Mouse (Mus musculus): Measurements from ENCODE around the gene Hbs1l. TPM values are rescaled to one million over a fixed set of nuclear protein-coding genes. Genes with fewer than 3 reads are reported as not detected.

Hbs1l gene
- total and polyA plus RNA-seq, 3 experiments: 103 to 115 TPM; not detected in 1

- Histone ChIP-seq H3K9ac (ENCODE audit: control insufficient read depth, low read depth, low read length, poor library complexity, severe bottlenecking) (peak overlapping the region; percentile 8; the same call in 1 of the 2 replicates), H3K79me2 (ENCODE audit: control insufficient read depth, insufficient read depth, low read length, poor library complexity) (no peaks in the 10 kb centered on the region), H3K4me1 (ENCODE audit: control insufficient read depth in 1 of 2, insufficient read depth in 2 of 2, low read length in 2 of 2) (peaks cover 38 to 42% of the 10 kb centered on the region in 2 experiments), H3K36me3 (ENCODE audit: control insufficient read depth in 1 of 2, insufficient read depth in 2 of 2, low read length in 2 of 2) (peaks cover 0 to 45% of the 10 kb centered on the region in 2 experiments; a peak in 2 of 4 replicates), H3K4me3 (ENCODE audit: control insufficient read depth in 1 of 2, insufficient read depth in 1 of 2, low read depth in 2 of 2, low read length in 2 of 2) (no peak overlapping the region), H3K9me3 (replicated peaks; ENCODE audit: insufficient read depth, low read length) (no peaks in the 10 kb centered on the region), H3K27ac (ENCODE audit: control insufficient read depth, low read depth, low read length) (peak overlapping the region; percentile 39), H3K27me3 (ENCODE audit: control insufficient read depth in 1 of 2, insufficient read depth in 2 of 2, low read length in 2 of 2) (no peaks in the 10 kb centered on the region)
- DNase-seq (ENCODE audit: low read depth, low spot score): peak; percentile 68
- TF ChIP-seq UBTF (IDR thresholded peaks at IDR 0.05; ENCODE audit: borderline replicate concordance, insufficient read depth, low read depth, low read length) (no peak), ZC3H11A (IDR thresholded peaks at IDR 0.05; ENCODE audit: low read depth, low read length) (no peak), CHD2 (IDR thresholded peaks at IDR 0.05; ENCODE audit: low read length) (no peak), POLR2AphosphoS2 (IDR thresholded peaks at IDR 0.05; ENCODE audit: low read length) (no peak), CHD1 (IDR thresholded peaks at IDR 0.05; ENCODE audit: low read depth, low read length) (no peak), MAFK (IDR thresholded peaks at IDR 0.05; ENCODE audit: borderline replicate concordance, low read depth, low read length) (no peak), KAT2A (conservative IDR thresholded peaks at IDR 0.05; ENCODE audit: low read depth, low read length) (no peak), MYB (IDR thresholded peaks at IDR 0.05; ENCODE audit: low read depth, low read length) (no peak), SMC3 (IDR thresholded peaks at IDR 0.05; ENCODE audit: low read depth, low read length) (peak; percentile 18), ZNF384 (IDR thresholded peaks at IDR 0.05; ENCODE audit: low read depth, low read length) (peak; percentile 83), TBP (IDR thresholded peaks at IDR 0.05; ENCODE audit: low read depth, low read length) (no peak), USF2 (IDR thresholded peaks at IDR 0.05; ENCODE audit: borderline replicate concordance in 1 of 2, insufficient read depth in 1 of 2, low read depth in 1 of 2, low read length in 2 of 2) (no peak), CTCF (IDR thresholded peaks at IDR 0.05 in 2 of 3, conservative IDR thresholded peaks at IDR 0.05 in 1 of 3; ENCODE audit: control insufficient read depth in 1 of 3, insufficient read depth in 1 of 3, low read depth in 2 of 3, low read length in 3 of 3, poor library complexity in 1 of 3, severe bottlenecking in 1 of 3) (peak in 2 of 3 experiments; percentile 25 to 54; a peak in 3 of 6 replicates), USF1 (IDR thresholded peaks at IDR 0.05; ENCODE audit: low read depth, low read length) (no peak), TCF12 (IDR thresholded peaks at IDR 0.05; ENCODE audit: low read depth, low read length) (peak; percentile 72), RCOR1 (IDR thresholded peaks at IDR 0.05; ENCODE audit: low read depth, low read length) (0 out of 2 replicates have a peak, but pooled peaks have one; percentile 32), MEF2A (IDR thresholded peaks at IDR 0.05; ENCODE audit: extremely low read depth, insufficient replicate concordance, low read depth, low read length, poor library complexity, severe bottlenecking) (no peak), MYC (IDR thresholded peaks at IDR 0.05; ENCODE audit: low read depth, low read length) (no peak), MAZ (IDR thresholded peaks at IDR 0.05; ENCODE audit: low read depth, low read length) (no peak), BHLHE40 (IDR thresholded peaks at IDR 0.05; ENCODE audit: borderline replicate concordance, low read depth, low read length) (no peak), POLR2A (IDR thresholded peaks at IDR 0.05; ENCODE audit: control insufficient read depth in 1 of 2, insufficient read depth in 1 of 2, low read depth in 1 of 2, low read length in 2 of 2, poor library complexity in 1 of 2) (no peak), TAL1 (IDR thresholded peaks at IDR 0.05; ENCODE audit: low read length) (no peak), SIN3A (IDR thresholded peaks at IDR 0.05; ENCODE audit: low read length) (peak; percentile 39; the same call in 1 of the 2 replicates), MXI1 (IDR thresholded peaks at IDR 0.05; ENCODE audit: low read depth, low read length) (no peak; the same call in 1 of the 2 replicates), MAX (IDR thresholded peaks at IDR 0.05; ENCODE audit: low read length) (no peak), ZKSCAN1 (IDR thresholded peaks at IDR 0.05; ENCODE audit: low read depth, low read length) (no peak), NELFE (IDR thresholded peaks at IDR 0.05; ENCODE audit: low read depth, low read length) (no peak), ETS1 (IDR thresholded peaks at IDR 0.05; ENCODE audit: low read depth, low read length) (peak; percentile 59), RAD21 (IDR thresholded peaks at IDR 0.05; ENCODE audit: low read depth, low read length) (peak; percentile 43), POLR2AphosphoS5 (IDR thresholded peaks at IDR 0.05; ENCODE audit: borderline replicate concordance, low read depth, low read length) (no peak), EP300 (IDR thresholded peaks at IDR 0.05; ENCODE audit: low read depth in 1 of 2, low read length in 2 of 2) (peak; percentile 66 to 74; a peak in 3 of 4 replicates), JUND (IDR thresholded peaks at IDR 0.05; ENCODE audit: low read depth, low read length) (no peak), E2F4 (IDR thresholded peaks at IDR 0.05; ENCODE audit: borderline replicate concordance, low read depth, low read length) (no peak), HCFC1 (IDR thresholded peaks at IDR 0.05; ENCODE audit: low read depth, low read length) (no peak), GABPA (IDR thresholded peaks at IDR 0.05; ENCODE audit: low read depth, low read length) (no peak), ELF1 (IDR thresholded peaks at IDR 0.05; ENCODE audit: low read depth, low read length) (no peak)
Measured at GRCm38 (mm10) chr10:21254266-21255140, 41.3 kb upstream of the Hbs1l start.

Measured in MEL (cell line).